Mouse (Mus musculus) CD4-positive helper T cell, adult 2 months (primary cell): Measurements from ENCODE around the gene Gm5662.
"Not testable (repeated sequence)": the region's sequence is repeated elsewhere in the genome, so short reads cannot be mapped to it uniquely, and the experiment has no call there.

Experiments
- DNase-seq: peaks from one replicate; pipeline ENCODE4 v3.0.0-alpha.2; 2012; ENCODE audit warnings: low read depth, missing footprints, low spot score

The Gm5662 gene

GRCm38 (mm10) chr12:88274400-88274799, at the start of gene Gm5662:
TSS of gene Gm5662 (minus strand) at chr12:88274500.
- DNase-seq: not testable (repeated sequence)

DNA sequence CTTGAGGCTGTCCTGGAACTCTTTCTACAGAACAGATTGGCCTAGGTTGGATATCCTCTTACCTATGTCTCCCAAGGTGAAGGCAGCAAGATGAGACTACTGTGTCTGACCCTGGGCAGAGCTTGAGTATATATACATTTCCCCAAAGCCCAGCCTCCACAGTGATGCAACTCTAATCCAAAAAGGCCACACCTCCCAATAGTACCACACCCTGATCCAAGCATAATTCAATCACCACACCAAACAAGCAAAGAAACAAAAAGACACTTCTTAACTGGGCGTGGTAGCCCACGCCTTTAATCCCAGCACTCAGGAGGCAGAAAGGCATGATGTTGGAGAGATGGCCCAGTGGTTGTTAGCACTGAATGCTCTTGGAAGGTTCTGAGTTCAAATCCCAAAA, 49.6 kb upstream of the Gm5662 start, which contains the start of gene Gm5039:
TSS of gene Gm5039 (minus strand) at position 101 of the 400 bp plus-strand sequence.
- not testable (repeated sequence) for DNase-seq

GRCm38 (mm10) chr12:88314556-88314955, 40.3 kb upstream of the Gm5662 start:
- DNase-seq: no peak

DNA sequence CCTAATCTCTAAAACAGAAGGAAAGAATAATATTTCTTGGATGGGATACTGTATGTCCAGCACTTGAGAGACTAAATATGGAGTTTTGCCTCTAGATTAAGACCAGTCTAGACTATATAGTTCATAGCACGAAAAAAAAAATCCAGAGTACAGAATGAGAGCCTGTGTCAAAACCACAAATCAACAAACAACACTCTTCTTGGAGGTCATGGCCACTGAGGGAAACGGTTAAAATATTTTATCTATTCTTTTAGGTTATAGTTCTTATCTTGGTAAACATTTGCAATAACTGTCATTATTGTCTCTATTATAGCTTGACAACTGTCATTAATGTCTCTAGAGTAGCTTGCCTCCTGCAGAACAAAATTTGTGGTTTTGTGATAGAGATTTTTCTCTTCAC, 22.9 kb upstream of the Gm5662 start:
- not testable (repeated sequence) for DNase-seq

- not testable (repeated sequence) for DNase-seq
Measured at GRCm38 (mm10) chr12:88293082-88293481, 18.8 kb upstream of the Gm5662 start.

GRCm38 (mm10) chr12:88285224-88285623, 10.9 kb upstream of the Gm5662 start:
- DNase-seq: not testable (repeated sequence)

- DNase-seq: no peak
Measured at GRCm38 (mm10) chr12:88257241-88257640, 17.1 kb downstream of the Gm5662 start.

GRCm38 (mm10) chr12:88255917-88256316, 18.4 kb downstream of the Gm5662 start:
- DNase-seq: not testable (repeated sequence)

DNA sequence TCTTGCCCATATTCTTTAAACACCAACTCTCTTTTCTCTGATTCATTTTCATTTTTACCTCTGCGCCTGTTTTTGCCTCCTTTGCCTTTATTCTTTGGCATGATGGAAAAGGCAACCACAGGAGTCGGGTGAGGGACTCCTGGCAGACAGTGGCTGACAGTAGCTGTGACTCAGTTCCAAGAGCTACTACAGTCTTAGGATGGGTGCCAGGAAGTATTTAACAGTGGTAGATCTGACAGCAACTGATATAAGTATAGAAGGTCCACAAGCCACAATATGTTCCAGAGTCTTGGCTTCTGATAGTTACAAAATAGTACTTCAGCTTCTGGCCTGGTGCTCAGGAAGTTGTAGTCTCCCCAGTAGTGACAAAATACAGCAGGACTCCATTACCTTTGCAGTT, 24.3 kb downstream of the Gm5662 start, which contains the start of gene Gm8332:
TSS of gene Gm8332 (minus strand) at position 101 of the 400 bp plus-strand sequence.
- DNase-seq: not testable (repeated sequence)

DNA sequence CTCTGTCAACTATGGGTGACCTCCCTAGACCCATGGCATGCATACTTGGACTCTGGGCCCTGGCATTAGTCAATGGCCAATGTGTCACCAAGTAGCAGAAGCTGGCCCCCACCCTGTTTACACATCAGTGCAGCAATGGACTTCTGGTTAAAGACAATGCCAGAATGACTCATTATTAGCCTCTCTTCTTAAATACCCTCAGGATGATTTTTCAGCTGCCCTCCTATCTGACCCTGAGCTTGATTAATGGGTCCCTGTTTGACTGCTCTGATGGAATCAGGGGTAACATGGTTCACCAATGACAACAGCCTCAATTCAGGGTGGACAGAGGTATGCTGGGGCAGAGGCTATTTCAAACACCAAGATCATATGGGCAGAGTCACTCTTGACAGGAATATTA, 28.5 kb downstream of the Gm5662 start:
- DNase-seq: not testable (repeated sequence)

GRCm38 (mm10) chr12:88242940-88243339, 31.4 kb downstream of the Gm5662 start:
- not testable (repeated sequence) for DNase-seq
